Mouse (Mus musculus): ENCODE data around the gene Olfr412. TPM values are rescaled to one million over a fixed set of nuclear protein-coding genes. Genes with fewer than 3 reads are reported as not detected.
A peak's percentile ranks its signal among the peaks of the same experiment; 100 is the strongest.

The Olfr412 gene
- not detected in 2 replicates for polyA plus RNA-seq (2015; fragmentation: Nextera tagmentation; extraction: Ambion mirVana)

DNA sequence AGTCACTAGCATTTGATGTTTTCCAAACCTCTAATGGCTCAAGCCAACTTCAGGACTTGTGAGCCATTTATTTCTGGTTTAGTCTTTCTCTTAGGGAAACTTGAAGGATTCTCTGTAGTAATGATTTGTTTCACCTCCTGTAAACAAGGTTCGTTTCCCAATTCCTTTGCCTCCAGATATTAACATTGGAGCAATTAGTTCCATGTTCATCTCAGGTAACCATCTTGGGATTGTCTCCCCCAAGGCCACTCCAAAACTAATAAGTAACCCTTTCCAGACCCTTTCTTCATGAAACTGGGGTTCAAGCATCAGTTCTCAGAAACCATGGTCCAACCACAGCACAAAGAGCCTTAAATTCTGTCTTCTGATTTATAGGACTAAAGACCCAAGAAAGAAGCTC is at the start of gene Olfr412:
TSS of gene Olfr412 (plus strand) at position 301 of the 400 bp plus-strand sequence.
- H3K4me1 ChIP-seq (ENCODE audit: control insufficient read depth, insufficient read depth, low read length): no peaks in the 10 kb centered on the region
- 76% methylated on average over 1 of the region's 1 CpGs for WGBS
- H3K27me3 ChIP-seq (replicated peaks; ENCODE audit: control insufficient read depth, insufficient read depth, low read length): no peaks in the 10 kb centered on the region
- no peak for ATAC-seq
- no peak within 1 kb of the TSS for H3K27ac ChIP-seq (ENCODE audit: low read length)
- H3K36me3 ChIP-seq (ENCODE audit: control insufficient read depth, insufficient read depth, low read length): no peaks in the 10 kb centered on the region
- H3K9me3 ChIP-seq (ENCODE audit: control insufficient read depth, low read length): peaks cover 3% of the 10 kb centered on the region; the same call in 1 of the 2 replicates
- no peak within 1 kb of the TSS for H3K9ac ChIP-seq (ENCODE audit: low read depth, low read length)
- no peak within 1 kb of the TSS for H3K4me3 ChIP-seq (ENCODE audit: low read length)
- no peak within 1 kb of the TSS for H3K4me2 ChIP-seq (ENCODE audit: low read depth, low read length)

DNA sequence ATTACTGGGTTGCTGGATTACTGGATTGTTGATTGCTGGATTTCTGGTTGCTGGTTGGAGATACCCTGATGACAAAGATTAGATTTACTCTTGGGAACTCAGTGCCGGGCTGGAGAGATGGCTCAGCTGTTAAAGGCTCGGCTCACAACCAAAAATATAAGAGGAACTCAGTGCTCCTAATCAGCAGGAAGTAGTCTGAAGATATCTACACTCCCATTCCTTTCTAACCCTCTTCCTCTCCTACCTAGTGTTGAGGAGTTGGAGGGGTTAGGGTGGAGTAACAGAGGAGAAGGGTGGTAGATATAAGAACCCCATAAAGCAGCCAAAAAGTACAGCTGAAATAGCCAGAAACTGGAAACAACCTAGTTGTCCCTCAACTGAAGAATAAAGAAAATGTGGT is 35.8 kb upstream of the Olfr412 start:
- H3K9me3 ChIP-seq (ENCODE audit: control insufficient read depth, low read length): no peaks in the 10 kb centered on the region
- no peaks in the 10 kb centered on the region for H3K4me1 ChIP-seq (ENCODE audit: control insufficient read depth, insufficient read depth, low read length)
- no peaks in the 10 kb centered on the region for H3K27me3 ChIP-seq (replicated peaks; ENCODE audit: control insufficient read depth, insufficient read depth, low read length)

DNA sequence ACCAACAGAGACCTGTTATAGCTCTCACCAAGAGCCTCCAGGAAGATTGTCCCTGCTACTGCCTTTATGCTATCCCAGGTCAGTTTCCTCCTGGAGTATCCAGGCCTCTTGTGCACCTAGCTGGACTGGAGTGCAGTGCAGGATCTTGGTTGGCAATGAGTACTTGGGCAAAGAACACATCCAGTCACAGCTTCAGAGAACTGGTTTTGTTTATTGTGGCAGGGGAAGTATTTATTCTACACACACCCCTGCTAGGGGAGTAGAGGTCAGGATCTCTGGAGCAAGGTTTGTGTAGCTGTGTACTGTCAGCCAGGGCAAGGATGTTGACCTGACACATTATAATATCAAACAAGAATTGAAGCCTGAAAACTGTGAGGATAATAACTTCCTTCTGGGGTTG is 33.1 kb upstream of the Olfr412 start:
- Histone ChIP-seq H3K27me3 (replicated peaks; ENCODE audit: control insufficient read depth, insufficient read depth, low read length) (no peaks in the 10 kb centered on the region), H3K36me3 (ENCODE audit: control insufficient read depth, insufficient read depth, low read length) (no peaks in the 10 kb centered on the region), H3K9me3 (ENCODE audit: control insufficient read depth, low read length) (no peaks in the 10 kb centered on the region), H3K27ac (ENCODE audit: low read length) (no peak overlapping the region), H3K4me3 (ENCODE audit: low read length) (no peak overlapping the region), H3K9ac (ENCODE audit: low read depth, low read length) (no peak overlapping the region), H3K4me1 (ENCODE audit: control insufficient read depth, insufficient read depth, low read length) (no peaks in the 10 kb centered on the region), H3K4me2 (ENCODE audit: low read depth, low read length) (no peak overlapping the region)
- no peak for ATAC-seq

More for the DNA sequence above, 35.8 kb upstream of the Olfr412 start:
- H3K4me2 ChIP-seq (ENCODE audit: low read depth, low read length): no peak overlapping the region
- H3K4me3 ChIP-seq (ENCODE audit: low read length): no peak overlapping the region
- no peak overlapping the region for H3K9ac ChIP-seq (ENCODE audit: low read depth, low read length)
- H3K27ac ChIP-seq (ENCODE audit: low read length): no peak overlapping the region
- H3K36me3 ChIP-seq (ENCODE audit: control insufficient read depth, insufficient read depth, low read length): no peaks in the 10 kb centered on the region
- no peak for ATAC-seq
- 69% methylated on average over 2 of the region's 2 CpGs for WGBS

DNA sequence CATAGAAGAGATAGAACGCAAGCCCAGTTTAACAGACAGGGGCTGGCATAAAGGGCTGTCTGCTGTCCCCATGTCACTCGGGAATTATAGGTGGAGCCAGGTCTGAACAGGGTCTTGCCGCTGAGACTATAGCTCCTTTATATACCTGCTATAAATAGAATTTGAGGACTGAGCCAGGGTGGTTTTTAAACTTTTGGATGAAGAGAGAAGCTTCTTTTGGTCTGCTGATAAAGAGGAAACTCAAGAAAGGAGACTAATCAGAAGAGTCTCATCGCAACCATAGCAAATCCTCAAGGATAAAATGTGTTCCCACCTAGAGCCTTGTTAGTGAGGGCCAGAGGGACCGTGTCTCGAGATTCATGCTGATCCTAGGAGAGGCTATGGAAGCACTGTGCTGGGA is 23.9 kb upstream of the Olfr412 start, which contains the start of gene Olfr410:
TSS of gene Olfr410 (minus strand) at position 101 of the 400 bp plus-strand sequence.
- H3K4me1 ChIP-seq (ENCODE audit: control insufficient read depth, insufficient read depth, low read length): no peaks in the 10 kb centered on the region
- no peak within 1 kb of the TSS for H3K4me2 ChIP-seq (ENCODE audit: low read depth, low read length)
- H3K9ac ChIP-seq (ENCODE audit: low read depth, low read length): no peak within 1 kb of the TSS
- no peaks in the 10 kb centered on the region for H3K36me3 ChIP-seq (ENCODE audit: control insufficient read depth, insufficient read depth, low read length)
- 81% methylated on average over 6 of the region's 6 CpGs for WGBS
- H3K27ac ChIP-seq (ENCODE audit: low read length): no peak within 1 kb of the TSS
- no peak for ATAC-seq
- H3K27me3 ChIP-seq (replicated peaks; ENCODE audit: control insufficient read depth, insufficient read depth, low read length): no peaks in the 10 kb centered on the region
- H3K9me3 ChIP-seq (ENCODE audit: control insufficient read depth, low read length): no peaks in the 10 kb centered on the region
- no peak within 1 kb of the TSS for H3K4me3 ChIP-seq (ENCODE audit: low read length)

DNA sequence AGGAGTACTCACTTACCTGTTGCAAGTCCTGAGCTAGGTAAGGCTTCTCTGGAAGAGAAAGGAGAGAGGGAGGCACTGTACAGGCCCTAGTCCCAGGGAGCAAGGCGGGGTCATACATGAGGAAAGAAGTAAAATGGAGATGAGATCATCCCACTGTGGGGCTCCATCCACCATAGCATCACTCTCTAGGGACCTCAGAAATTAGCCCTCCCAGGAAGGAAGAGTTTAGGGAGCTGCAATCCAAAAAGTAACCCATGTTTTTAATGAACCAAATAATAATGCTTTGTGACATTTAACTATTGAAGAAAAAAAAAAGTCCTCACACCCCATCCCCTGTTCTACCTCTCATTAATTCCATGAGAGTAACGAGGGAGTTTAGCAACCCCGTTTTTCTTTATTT is 9.3 kb upstream of the Olfr412 start, which contains the start of gene Olfr411:
TSS of gene Olfr411 (minus strand) at position 101 of the 400 bp plus-strand sequence.
- H3K4me1 ChIP-seq (ENCODE audit: control insufficient read depth, insufficient read depth, low read length): no peaks in the 10 kb centered on the region
- WGBS: 81% methylated on average over 3 of the region's 3 CpGs

DNA sequence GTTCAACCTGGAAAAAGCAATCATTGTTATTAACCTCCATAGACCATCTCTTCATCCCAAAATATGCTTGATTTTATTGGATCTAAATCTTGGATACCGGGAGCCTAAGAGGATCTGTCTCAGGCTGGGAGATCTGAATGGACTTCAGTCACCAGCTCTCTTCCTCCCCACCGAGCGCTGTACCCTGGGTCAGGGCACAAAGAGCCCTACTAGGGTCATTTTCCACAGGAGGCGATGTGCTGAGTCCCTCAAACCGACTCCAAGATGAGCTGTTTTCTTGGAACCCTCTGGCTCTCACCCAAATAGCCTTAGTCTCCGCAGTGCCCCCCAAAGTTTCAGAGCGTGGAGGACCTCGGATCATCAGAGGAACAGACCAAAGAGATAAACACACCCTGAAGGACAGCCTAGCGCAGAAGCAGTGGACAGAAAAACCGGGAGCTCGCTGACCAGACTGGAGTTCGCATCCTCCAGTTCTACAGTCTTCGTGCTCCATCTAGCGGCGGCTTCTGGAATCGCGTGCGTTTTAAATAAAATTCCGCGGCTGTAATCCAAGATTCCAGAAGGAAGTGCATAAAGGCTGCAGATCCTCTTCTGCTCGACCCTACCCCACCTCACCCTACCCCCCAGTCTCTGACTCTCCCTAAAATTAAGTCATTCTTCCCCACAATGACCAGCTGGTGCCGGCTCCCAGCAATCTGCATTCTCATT is 9.7 kb downstream of the Olfr412 start:
- Histone ChIP-seq H3K27me3 (replicated peaks; ENCODE audit: control insufficient read depth, insufficient read depth, low read length) (no peaks in the 10 kb centered on the region), H3K9me3 (ENCODE audit: control insufficient read depth, low read length) (no peaks in the 10 kb centered on the region), H3K4me1 (ENCODE audit: control insufficient read depth, insufficient read depth, low read length) (no peaks in the 10 kb centered on the region), H3K4me2 (ENCODE audit: low read depth, low read length) (no peak overlapping the region), H3K9ac (ENCODE audit: low read depth, low read length) (no peak overlapping the region), H3K36me3 (ENCODE audit: control insufficient read depth, insufficient read depth, low read length) (no peaks in the 10 kb centered on the region), H3K27ac (ENCODE audit: low read length) (no peak overlapping the region), H3K4me3 (ENCODE audit: low read length) (no peak overlapping the region)
- WGBS: 15% methylated on average over 22 of the region's 22 CpGs
- ATAC-seq: no peak

More for the DNA sequence above, 9.3 kb upstream of the Olfr412 start, which contains the start of gene Olfr411:
- Histone ChIP-seq H3K9me3 (ENCODE audit: control insufficient read depth, low read length) (no peaks in the 10 kb centered on the region), H3K9ac (ENCODE audit: low read depth, low read length) (no peak within 1 kb of the TSS), H3K27me3 (replicated peaks; ENCODE audit: control insufficient read depth, insufficient read depth, low read length) (no peaks in the 10 kb centered on the region), H3K27ac (ENCODE audit: low read length) (no peak within 1 kb of the TSS), H3K4me2 (ENCODE audit: low read depth, low read length) (no peak within 1 kb of the TSS), H3K36me3 (ENCODE audit: control insufficient read depth, insufficient read depth, low read length) (no peaks in the 10 kb centered on the region), H3K4me3 (ENCODE audit: low read length) (no peak within 1 kb of the TSS)
- ATAC-seq: no peak

DNA sequence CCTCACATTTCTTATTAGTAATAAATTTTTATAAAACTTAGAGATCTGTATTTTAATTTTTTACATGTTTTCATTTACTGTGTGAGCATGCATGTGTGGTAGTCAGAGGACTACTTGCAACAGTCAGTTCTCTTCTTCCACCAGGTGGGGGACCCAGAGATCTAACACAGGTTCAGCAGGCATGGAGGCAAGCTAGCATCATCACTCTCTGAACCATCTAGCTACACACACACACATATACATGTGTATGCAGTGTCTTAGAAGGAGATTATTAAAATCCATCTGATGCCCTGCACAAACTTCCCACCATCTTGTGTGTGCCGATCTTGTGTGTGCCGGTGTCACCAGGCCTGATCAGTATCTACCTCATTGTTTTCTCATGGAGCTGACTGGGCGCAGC is 15.0 kb downstream of the Olfr412 start:
- no peak overlapping the region for H3K4me2 ChIP-seq (ENCODE audit: low read depth, low read length)
- no peaks in the 10 kb centered on the region for H3K36me3 ChIP-seq (ENCODE audit: control insufficient read depth, insufficient read depth, low read length)
- H3K27me3 ChIP-seq (replicated peaks; ENCODE audit: control insufficient read depth, insufficient read depth, low read length): no peaks in the 10 kb centered on the region
- no peak overlapping the region for H3K4me3 ChIP-seq (ENCODE audit: low read length)
- H3K9me3 ChIP-seq (ENCODE audit: control insufficient read depth, low read length): no peaks in the 10 kb centered on the region
- H3K27ac ChIP-seq (ENCODE audit: low read length): no peak overlapping the region
- H3K9ac ChIP-seq (ENCODE audit: low read depth, low read length): no peak overlapping the region
- 69% methylated on average over 3 of the region's 3 CpGs for WGBS
- no peaks in the 10 kb centered on the region for H3K4me1 ChIP-seq (ENCODE audit: control insufficient read depth, insufficient read depth, low read length)
- ATAC-seq: 0 out of 2 replicates have a peak, but pooled peaks have one; percentile 52

DNA sequence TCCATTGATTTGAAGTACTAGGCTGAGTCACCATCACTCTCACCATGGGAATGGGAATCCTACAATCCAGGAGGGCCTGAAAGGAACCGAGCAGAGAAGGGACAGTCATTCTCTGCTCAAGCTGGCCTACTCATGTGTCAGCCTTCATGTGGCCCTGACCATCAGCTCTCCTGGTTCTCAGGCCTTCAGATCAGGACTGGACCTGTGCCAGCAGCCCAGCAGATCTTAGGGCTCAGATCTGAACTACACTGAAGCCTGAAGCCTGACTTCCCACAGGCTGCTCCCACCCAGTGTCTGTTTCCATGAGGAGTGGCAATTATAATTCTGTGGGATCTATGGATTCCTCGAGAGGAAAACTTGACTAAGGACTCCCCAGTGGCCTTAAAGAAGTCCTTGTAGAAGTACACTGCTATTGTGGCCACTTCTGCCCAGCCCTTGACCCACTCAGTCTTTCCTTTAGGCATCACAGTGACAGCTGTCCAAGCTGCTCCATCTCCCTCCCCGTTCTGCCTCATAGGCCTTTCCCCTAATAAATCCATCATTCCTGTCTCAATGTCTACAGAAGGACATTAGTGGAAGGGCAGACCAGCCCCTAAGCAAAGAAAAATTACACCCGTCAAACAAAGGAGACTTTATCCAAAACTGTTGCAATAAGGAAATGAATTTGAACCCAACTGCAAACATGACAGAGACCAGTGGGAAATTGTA is 17.5 kb downstream of the Olfr412 start:
- peak; percentile 72 for ATAC-seq
- Histone ChIP-seq H3K27ac (ENCODE audit: low read length) (0 out of 2 replicates have a peak overlapping the region, but pooled peaks have one; percentile 13), H3K36me3 (ENCODE audit: control insufficient read depth, insufficient read depth, low read length) (no peaks in the 10 kb centered on the region), H3K9ac (ENCODE audit: low read depth, low read length) (no peak overlapping the region), H3K4me1 (ENCODE audit: control insufficient read depth, insufficient read depth, low read length) (no peaks in the 10 kb centered on the region), H3K9me3 (ENCODE audit: control insufficient read depth, low read length) (no peaks in the 10 kb centered on the region), H3K27me3 (replicated peaks; ENCODE audit: control insufficient read depth, insufficient read depth, low read length) (no peaks in the 10 kb centered on the region), H3K4me3 (ENCODE audit: low read length) (no peak overlapping the region), H3K4me2 (ENCODE audit: low read depth, low read length) (no peak overlapping the region)
- WGBS: 52% methylated on average over 4 of the region's 4 CpGs

DNA sequence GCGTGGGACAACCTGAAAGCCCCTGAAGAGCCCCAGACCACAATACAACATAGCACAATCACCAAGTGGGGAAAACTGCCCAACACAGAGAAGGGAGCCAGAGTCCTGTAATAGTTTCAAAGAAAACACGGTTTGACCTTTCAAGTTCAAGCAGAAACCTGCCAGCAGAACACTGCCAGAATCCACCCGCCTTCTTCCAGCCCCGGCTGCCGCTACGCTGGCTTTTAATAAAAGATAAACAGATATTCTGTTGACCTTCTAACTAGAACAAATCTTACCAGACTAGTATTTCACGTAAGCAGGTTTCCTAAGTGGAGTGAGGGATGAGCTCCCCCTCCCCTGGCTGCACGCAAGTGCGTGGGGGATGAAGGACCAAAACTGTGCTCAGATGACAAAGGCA is 23.8 kb downstream of the Olfr412 start:
- no peaks in the 10 kb centered on the region for H3K9me3 ChIP-seq (ENCODE audit: control insufficient read depth, low read length)
- H3K27me3 ChIP-seq (replicated peaks; ENCODE audit: control insufficient read depth, insufficient read depth, low read length): no peaks in the 10 kb centered on the region
- H3K9ac ChIP-seq (ENCODE audit: low read depth, low read length): no peak overlapping the region
- no peak for ATAC-seq
- no peak overlapping the region for H3K27ac ChIP-seq (ENCODE audit: low read length)
- 64% methylated on average over 9 of the region's 9 CpGs for WGBS
- no peak overlapping the region for H3K4me2 ChIP-seq (ENCODE audit: low read depth, low read length)
- H3K4me1 ChIP-seq (ENCODE audit: control insufficient read depth, insufficient read depth, low read length): no peaks in the 10 kb centered on the region
- no peaks in the 10 kb centered on the region for H3K36me3 ChIP-seq (ENCODE audit: control insufficient read depth, insufficient read depth, low read length)
- no peak overlapping the region for H3K4me3 ChIP-seq (ENCODE audit: low read length)

Data from intestine, embryonic 16.5 days (tissue).